Mouse (Mus musculus) neural tube, embryonic 11.5 days (tissue): ENCODE data around the gene Il1rl1. TPM values are rescaled to one million over a fixed set of nuclear protein-coding genes. Genes with fewer than 3 reads are reported as not detected.

Experiments
- ATAC-seq: fragments of 200-750 bp; cut with Nextera tagmentation; 2 replicates; pipeline ENCODE4 v1.8.0; 2017; ENCODE audit warnings: moderate number of reproducible peaks, mild to moderate bottlenecking, moderate TSS enrichment, moderate library complexity; ENCODE audit not compliant: insufficient read depth, low FRiP score, low TSS enrichment
- DNase-seq: peaks from one replicate; pipeline ENCODE4 v3.0.0-alpha.2; 2015; ENCODE audit warnings: low spot score
- H3K27ac ChIP-seq: fragments of 300-500 bp; sonication (generic); 2 replicates; pipeline ENCODE4 v1.5.1; 2014; ENCODE audit warnings: low read depth, mild to moderate bottlenecking, low read length
- H3K27me3 ChIP-seq: fragments of 300-500 bp; sonication (generic); 2 replicates; pipeline ENCODE4 v1.6.1; 2014; ENCODE audit warnings: mild to moderate bottlenecking, low read length, mixed read lengths; ENCODE audit not compliant: control insufficient read depth, insufficient read depth
- H3K36me3 ChIP-seq: fragments of 300-500 bp; sonication (generic); 2 replicates; pipeline ENCODE4 v1.6.1; 2014; ENCODE audit warnings: mild to moderate bottlenecking, low read length, moderate library complexity, mixed read lengths; ENCODE audit not compliant: control insufficient read depth, insufficient read depth
- H3K4me1 ChIP-seq: fragments of 300-500 bp; sonication (generic); 2 replicates; pipeline ENCODE4 v1.6.1; 2014; ENCODE audit warnings: low read length, mixed read lengths; ENCODE audit not compliant: control insufficient read depth, insufficient read depth
- H3K4me2 ChIP-seq: fragments of 300-500 bp; sonication (generic); 2 replicates; pipeline ENCODE4 v1.6.1; 2014; ENCODE audit warnings: low read depth, mild to moderate bottlenecking, moderate library complexity
- H3K4me3 ChIP-seq: fragments of 300-500 bp; sonication (generic); 2 replicates; pipeline ENCODE4 v1.5.1; 2014; ENCODE audit warnings: low read depth, low read length
- H3K9ac ChIP-seq: fragments of 300-500 bp; sonication (generic); 2 replicates; pipeline ENCODE4 v1.6.1; 2014; ENCODE audit warnings: mild to moderate bottlenecking, low read length
- H3K9me3 ChIP-seq: fragments of 300-500 bp; sonication (generic); 2 replicates; pipeline ENCODE4 v1.6.1; 2016; ENCODE audit warnings: low read length; ENCODE audit not compliant: control insufficient read depth
- WGBS: fragments of 180-500 bp; shearing (Covaris S2); extraction: QIAGEN DNeasy Blood & Tissue Kit; methylation state at CpG from one replicate; pipeline ENCODE4 v1.1.7; 2014; 5-methylcytosine and 5-hydroxymethylcytosine counted together
- polyA plus RNA-seq: library from polyadenylated mRNA; unstranded; fragments of >200 nt; fragmentation: Nextera tagmentation; extraction: Ambion mirVana; gene quantifications from 2 replicates; pipeline ENCODE4 v1.2.1, GENCODE M21; 2014

The Il1rl1 gene
- polyA plus RNA-seq, 1 experiment from 2014 or later = 0.13 TPM

- Histone ChIP-seq H3K36me3 (no peaks in the 10 kb centered on the region), H3K9ac (no peak overlapping the region), H3K9me3 (no peaks in the 10 kb centered on the region), H3K4me3 (no peak overlapping the region), H3K27ac (no peak overlapping the region), H3K27me3 (no peaks in the 10 kb centered on the region), H3K4me2 (no peak overlapping the region), H3K4me1 (no peaks in the 10 kb centered on the region)
- DNase-seq (no peak), ATAC-seq (no peak)
- WGBS = 91% methylated on average over 4 of the region's 4 CpGs
Measured at GRCm38 (mm10) chr1:40494594-40494993, 65.2 kb downstream of the Il1rl1 start.

GRCm38 (mm10) chr1:40499708-40500107 lies 70.3 kb downstream of the Il1rl1 start:
- 98% methylated on average over 1 of the region's 1 CpGs for WGBS
- no peaks in the 10 kb centered on the region for H3K27me3 ChIP-seq

GRCm38 (mm10) chr1:40501126-40501525 lies 71.8 kb downstream of the Il1rl1 start:
- 85% methylated on average over 4 of the region's 4 CpGs for WGBS
- H3K27me3 ChIP-seq = no peaks in the 10 kb centered on the region
- no peak for ATAC-seq

More at GRCm38 (mm10) chr1:40499708-40500107, 70.3 kb downstream of the Il1rl1 start:
- no peak for DNase-seq
- H3K4me1 ChIP-seq = no peaks in the 10 kb centered on the region
- ATAC-seq = no peak
- no peak overlapping the region for H3K4me3 ChIP-seq
- H3K4me2 ChIP-seq = no peak overlapping the region
- H3K36me3 ChIP-seq = no peaks in the 10 kb centered on the region
- H3K27ac ChIP-seq = no peak overlapping the region
- no peak overlapping the region for H3K9ac ChIP-seq
- H3K9me3 ChIP-seq = no peaks in the 10 kb centered on the region

GRCm38 (mm10) chr1:40501546-40502398 lies 72.4 kb downstream of the Il1rl1 start:
- H3K4me3 ChIP-seq = no peak overlapping the region
- H3K36me3 ChIP-seq = no peaks in the 10 kb centered on the region
- no peak overlapping the region for H3K4me2 ChIP-seq
- H3K9me3 ChIP-seq = no peaks in the 10 kb centered on the region
- no peak for ATAC-seq
- no peak overlapping the region for H3K9ac ChIP-seq
- WGBS = 91% methylated on average over 11 of the region's 11 CpGs
- H3K27me3 ChIP-seq = no peaks in the 10 kb centered on the region
- no peaks in the 10 kb centered on the region for H3K4me1 ChIP-seq
- H3K27ac ChIP-seq = no peak overlapping the region
- DNase-seq = no peak

More at GRCm38 (mm10) chr1:40501126-40501525, 71.8 kb downstream of the Il1rl1 start:
- no peak overlapping the region for H3K4me2 ChIP-seq
- H3K4me3 ChIP-seq = no peak overlapping the region
- H3K27ac ChIP-seq = no peak overlapping the region
- no peak for DNase-seq
- H3K4me1 ChIP-seq = no peaks in the 10 kb centered on the region
- H3K9me3 ChIP-seq = no peaks in the 10 kb centered on the region
- H3K36me3 ChIP-seq = no peaks in the 10 kb centered on the region
- H3K9ac ChIP-seq = no peak overlapping the region

- WGBS = 87% methylated on average over 5 of the region's 5 CpGs
- no peak overlapping the region for H3K4me3 ChIP-seq
- no peaks in the 10 kb centered on the region for H3K4me1 ChIP-seq
- no peaks in the 10 kb centered on the region for H3K9me3 ChIP-seq
- DNase-seq = no peak
- no peak overlapping the region for H3K27ac ChIP-seq
- no peak overlapping the region for H3K4me2 ChIP-seq
- ATAC-seq = no peak
- H3K36me3 ChIP-seq = no peaks in the 10 kb centered on the region
- no peaks in the 10 kb centered on the region for H3K27me3 ChIP-seq
- H3K9ac ChIP-seq = no peak overlapping the region
Measured at GRCm38 (mm10) chr1:40504548-40504947, 75.2 kb downstream of the Il1rl1 start.

Other genes starting within 250 kb of the Il1rl1 start
- gene Il1r1, start 204.5 kb upstream of the Il1rl1 start, polyA plus RNA-seq = 0.81 and 1.1 TPM in 2 replicates
- 1.2 and 1.4 TPM in 2 replicates for gene Il1rl2, start 105.0 kb upstream of the Il1rl1 start, polyA plus RNA-seq
- not detected in 2 replicates for gene Il18r1, start 36.0 kb downstream of the Il1rl1 start, polyA plus RNA-seq
- 0.13 and 0.18 TPM in 2 replicates for gene Il18rap, start 85.8 kb downstream of the Il1rl1 start, polyA plus RNA-seq
- gene Slc9a4, start 150.5 kb downstream of the Il1rl1 start, polyA plus RNA-seq = not detected in 2 replicates